Mouse (Mus musculus): ENCODE results near the gene Angptl1. TPM values are rescaled to one million over a fixed set of nuclear protein-coding genes. Genes with fewer than 3 reads are reported as not detected.
A peak's percentile ranks its signal among the peaks of the same experiment; 100 is the strongest.

Gene Angptl1
- total RNA-seq (2021): 1 to 10 TPM; 5.4 to 6.3 TPM
- long read RNA-seq, experiment 1, transcript Angptl1-201 (5 exons, 2,651 nt): major isoform, 6 of 7 reads
- long read RNA-seq, experiment 1, partial matches to known transcripts: 1 of 7 reads
- long read RNA-seq, experiment 1, other reads (novel, unspliced or antisense): 0 of 7 reads
- long read RNA-seq, experiment 2, transcript Angptl1-201 (5 exons, 2,651 nt): major isoform, 9 of 11 reads
- long read RNA-seq, experiment 2, partial matches to known transcripts: 2 of 11 reads
- long read RNA-seq, experiment 2, other reads (novel, unspliced or antisense): 0 of 11 reads

DNA sequence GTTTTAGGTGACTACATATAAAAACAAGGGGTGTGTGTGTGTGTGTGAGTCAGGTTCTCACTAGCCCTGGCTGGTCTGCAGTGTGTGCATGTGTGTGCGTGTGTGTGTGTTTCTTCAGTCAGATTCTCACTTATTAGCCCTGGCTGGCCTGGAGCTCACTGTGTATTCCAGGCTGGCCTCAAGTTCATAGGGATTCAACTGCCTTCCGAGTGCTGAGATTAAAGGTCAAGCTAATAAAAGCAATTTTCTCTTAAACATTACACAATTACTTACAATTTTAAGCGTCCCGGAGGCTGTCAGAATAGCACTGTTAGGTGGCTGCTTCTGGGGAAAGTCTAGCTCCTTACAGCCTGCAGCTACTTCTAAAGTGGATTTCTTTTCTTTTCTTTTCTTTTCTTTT lies at the start of gene Angptl1:
Gene Angptl1 (plus strand): TSS at position 386 of the 400 bp plus-strand sequence.
- no peak for DNase-seq (ENCODE audit: low spot score)

DNA sequence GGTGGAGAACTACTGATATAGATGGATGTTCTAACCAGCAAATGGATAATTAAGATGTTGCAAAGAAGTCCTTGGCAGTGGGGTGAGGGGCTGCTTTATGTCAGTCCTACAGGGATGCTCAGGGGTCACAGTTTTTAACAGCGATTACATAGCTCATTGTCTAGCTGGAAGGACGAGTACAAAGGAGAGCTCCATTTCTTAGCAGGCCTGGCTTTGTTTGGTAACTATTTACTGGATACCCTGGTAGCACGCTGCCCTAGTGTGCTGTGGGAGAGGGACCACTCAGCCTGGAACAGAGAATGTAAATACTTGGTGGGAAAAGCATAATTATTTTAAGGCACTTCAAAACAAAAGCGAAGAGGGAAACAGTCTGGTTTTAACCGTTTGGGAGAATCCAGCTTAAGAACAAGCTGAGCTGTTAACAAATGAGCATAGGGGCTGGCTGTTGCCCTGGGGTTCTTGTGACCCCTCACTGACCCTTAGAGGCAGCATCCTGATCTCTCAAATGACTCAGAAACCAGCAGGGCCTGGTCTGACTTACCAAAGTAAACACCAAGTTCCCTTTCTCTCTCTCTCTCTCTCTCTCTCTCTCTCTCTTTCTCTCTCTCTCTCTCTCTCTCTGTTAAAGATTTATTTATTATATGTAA lies 48.4 kb upstream of the Angptl1 start:
- no peak for DNase-seq (ENCODE audit: low spot score)

DNA sequence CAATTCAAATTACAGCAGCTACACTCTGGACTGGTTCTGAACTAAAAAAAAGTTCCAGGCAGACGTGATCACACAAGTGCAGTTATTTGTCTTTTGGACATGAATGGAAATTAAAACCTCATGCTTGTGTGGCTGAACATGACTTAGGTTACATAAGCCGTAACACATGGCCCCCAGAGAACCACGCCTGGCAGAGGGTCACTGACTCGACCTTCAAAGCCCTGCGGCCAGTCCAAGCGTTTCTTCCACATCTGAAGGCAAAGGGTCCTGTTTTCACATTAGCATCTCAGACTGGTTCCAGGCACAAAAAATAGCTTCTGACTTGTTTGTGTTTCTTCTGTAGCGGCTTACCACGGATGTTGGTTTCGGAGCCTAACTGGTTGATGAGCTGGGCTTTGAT lies 42.1 kb upstream of the Angptl1 start:
- DNase-seq (ENCODE audit: low spot score): peak; percentile 66

GRCm38 (mm10) chr1:156801276-156801675 lies 37.1 kb upstream of the Angptl1 start:
- DNase-seq (ENCODE audit: low spot score): no peak

- no peak for DNase-seq (ENCODE audit: low spot score)
Observed at GRCm38 (mm10) chr1:156808332-156808731, 30.0 kb upstream of the Angptl1 start.

GRCm38 (mm10) chr1:156811928-156812327 lies 26.4 kb upstream of the Angptl1 start:
- DNase-seq (ENCODE audit: low spot score): no peak

- no peak for DNase-seq (ENCODE audit: low spot score)
Observed at GRCm38 (mm10) chr1:156812716-156813115, 25.6 kb upstream of the Angptl1 start.

- no peak for DNase-seq (ENCODE audit: low spot score)
Observed at GRCm38 (mm10) chr1:156813485-156813884, 24.9 kb upstream of the Angptl1 start.

GRCm38 (mm10) chr1:156819236-156819635 lies 19.1 kb upstream of the Angptl1 start:
- no peak for DNase-seq (ENCODE audit: low spot score)

DNA sequence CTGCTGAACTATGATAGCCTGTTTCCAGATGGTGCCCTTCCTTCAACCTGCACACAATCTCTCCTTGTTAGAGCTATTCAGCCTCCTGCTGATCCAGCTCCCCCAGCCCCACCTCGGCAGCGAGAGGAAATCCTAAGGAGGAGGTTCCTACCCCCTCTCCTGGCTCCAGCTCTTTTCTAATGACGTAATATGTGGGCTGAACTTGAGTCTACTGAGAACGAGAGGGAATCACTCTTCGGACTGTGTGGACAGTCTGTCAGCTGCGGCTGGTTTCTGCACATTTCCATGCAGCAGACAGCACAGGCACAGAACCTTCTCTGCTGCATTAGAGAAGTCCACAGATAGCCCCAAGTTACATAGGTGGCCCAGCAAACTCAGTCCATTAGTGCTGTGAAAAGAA lies 333 bp downstream of the Angptl1 start:
- DNase-seq (ENCODE audit: low spot score): peak; percentile 70

DNA sequence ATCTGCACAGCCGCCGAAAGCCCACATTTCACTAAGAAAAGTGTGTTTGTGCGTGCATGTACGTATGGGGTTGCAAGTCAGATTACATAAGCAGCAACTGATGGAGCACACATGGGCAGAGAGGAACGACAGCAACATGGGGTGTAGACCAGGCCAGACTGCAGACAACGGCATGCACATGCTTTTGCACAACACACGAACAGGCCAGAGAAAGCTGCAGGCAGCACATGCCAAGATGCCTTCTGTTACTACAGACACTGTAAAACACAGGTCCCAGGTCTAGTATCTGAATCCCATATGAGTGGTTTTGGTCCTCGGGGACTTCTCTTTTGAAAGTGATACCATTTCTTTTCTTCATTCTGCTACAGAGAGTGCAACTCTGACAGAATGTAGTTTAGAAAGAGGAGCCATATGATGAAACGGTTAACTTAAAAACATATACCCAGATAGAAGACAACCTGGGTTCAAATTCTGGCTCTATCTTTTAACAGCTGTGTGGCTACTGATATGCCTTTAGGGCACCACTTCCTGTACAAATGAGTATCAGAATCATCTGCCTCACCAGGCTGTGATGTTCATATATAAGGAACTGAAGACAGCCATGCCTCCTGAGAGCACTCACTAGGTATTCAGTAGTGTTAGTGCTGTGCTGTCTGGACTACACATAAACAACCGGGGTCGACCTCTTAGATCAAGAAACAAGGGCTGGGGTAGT lies 3.4 kb downstream of the Angptl1 start:
- no peak for DNase-seq (ENCODE audit: low spot score)

- no peak for DNase-seq (ENCODE audit: low spot score)
Observed at GRCm38 (mm10) chr1:156847098-156847497, 8.7 kb downstream of the Angptl1 start.

GRCm38 (mm10) chr1:156852409-156852808 lies 14.0 kb downstream of the Angptl1 start:
- DNase-seq (ENCODE audit: low spot score): no peak

DNA sequence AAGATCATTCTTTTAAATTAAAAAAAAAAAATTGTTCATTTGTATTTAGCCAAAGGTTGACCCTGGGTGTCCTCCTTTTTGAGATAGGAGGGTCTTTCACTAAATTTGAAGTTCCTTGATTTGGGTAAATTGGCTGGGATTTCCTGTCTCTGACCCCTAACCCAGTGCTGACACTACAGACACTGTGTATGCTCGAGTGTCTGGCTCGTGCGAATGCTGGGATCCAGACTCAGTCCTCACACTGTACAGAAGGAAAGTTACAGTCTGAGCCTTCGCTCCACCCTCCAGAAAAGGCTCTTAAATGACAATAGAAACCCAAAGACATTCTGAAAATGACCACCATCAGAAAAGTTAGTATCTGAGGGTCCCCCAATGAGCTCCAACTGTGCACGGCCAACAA lies 14.5 kb downstream of the Angptl1 start:
- no peak for DNase-seq (ENCODE audit: low spot score)

GRCm38 (mm10) chr1:156854558-156854957 lies 16.2 kb downstream of the Angptl1 start:
- DNase-seq (ENCODE audit: low spot score): no peak

GRCm38 (mm10) chr1:156856666-156857065 lies 18.3 kb downstream of the Angptl1 start:
- no peak for DNase-seq (ENCODE audit: low spot score)

DNA sequence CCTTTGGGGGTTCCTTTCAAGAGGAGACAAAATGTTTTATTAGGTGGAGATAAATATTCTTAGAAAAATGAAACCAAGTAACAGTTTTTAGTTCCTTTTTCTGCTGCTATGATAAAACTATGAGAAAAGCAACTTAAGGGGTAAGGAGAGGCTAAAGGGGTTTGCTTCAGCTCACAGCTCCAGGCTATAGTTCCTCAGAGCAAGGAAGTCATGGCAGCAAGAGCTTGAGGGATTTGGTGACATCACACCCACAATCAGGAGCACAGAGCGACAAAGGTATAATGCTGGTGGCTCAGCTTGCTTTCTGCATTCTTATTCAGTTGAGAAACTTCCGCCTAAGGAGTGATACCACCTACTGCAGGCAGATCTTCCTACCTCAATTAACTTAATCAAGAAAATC lies 20.8 kb downstream of the Angptl1 start:
- DNase-seq (ENCODE audit: low spot score): no peak

DNA sequence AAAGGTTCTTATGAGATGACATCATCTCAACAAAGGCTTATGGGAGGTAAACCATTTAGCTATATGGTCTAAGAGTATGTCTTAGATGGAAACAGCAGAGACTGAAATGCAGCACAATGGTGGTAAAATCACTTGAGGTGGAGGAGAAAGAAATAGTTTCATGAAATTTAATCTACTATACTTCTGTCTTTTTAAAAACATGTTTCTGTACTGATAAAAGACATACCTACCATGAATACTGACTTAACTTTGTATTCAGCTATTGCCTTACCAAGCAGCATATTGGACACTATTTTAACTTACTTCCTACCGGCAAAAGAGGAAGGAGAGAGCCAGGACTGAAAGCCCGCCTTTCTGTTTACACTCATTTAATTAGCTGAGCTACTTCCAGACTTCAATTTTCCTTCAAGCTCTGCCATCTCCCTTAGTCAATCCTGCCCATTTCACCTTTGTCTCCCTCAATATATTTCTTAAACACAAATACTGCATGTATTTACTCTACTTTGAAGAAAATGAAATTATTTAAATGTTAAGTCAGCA lies 21.4 kb downstream of the Angptl1 start:
- DNase-seq (ENCODE audit: low spot score): no peak

- DNase-seq (ENCODE audit: low spot score): no peak
Observed at GRCm38 (mm10) chr1:156860266-156860665, 21.9 kb downstream of the Angptl1 start.

- DNase-seq (ENCODE audit: low spot score): no peak
Observed at GRCm38 (mm10) chr1:156861475-156862043, 23.2 kb downstream of the Angptl1 start.

GRCm38 (mm10) chr1:156863726-156864125 lies 25.4 kb downstream of the Angptl1 start:
- no peak for DNase-seq (ENCODE audit: low spot score)

DNA sequence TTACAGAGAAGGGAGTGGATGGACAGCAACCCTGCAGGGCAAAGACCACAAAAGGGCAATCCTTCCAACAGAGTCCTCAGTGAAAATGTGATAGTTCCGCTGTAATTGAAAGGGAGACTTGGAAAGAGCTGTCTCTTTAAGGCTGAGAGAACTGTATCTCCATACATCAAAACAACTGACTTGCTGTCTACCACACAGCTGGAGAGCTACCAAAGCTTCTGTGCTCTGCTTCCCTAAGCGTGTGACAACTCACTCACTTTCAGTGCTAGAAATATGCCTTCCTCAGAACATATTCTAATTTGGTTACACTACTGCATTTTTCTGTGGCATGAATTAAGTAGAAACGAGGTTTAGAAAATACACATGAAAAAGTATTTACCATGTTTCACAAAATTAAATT lies 25.9 kb downstream of the Angptl1 start:
- no peak for DNase-seq (ENCODE audit: low spot score)
